15 mouse cellular contexts compared by ENCODE assay signal in genomic region chr7:143712023-143712422, GRCm38 (mm10). TPM values are rescaled to one million over a fixed set of nuclear protein-coding genes. Genes with fewer than 3 reads are reported as not detected.
DNase-seq lines count a peak whose midpoint lies in the region; ATAC-seq and TF ChIP-seq lines count a peak whose summit lies in the region.
"Had no signal": no experiment of that assay in that cellular context is flagged by ENCODE, and none has a peak within 500 bp of the region (broad histone marks: within the 10 kb centered on the region; RNA-seq: fewer than 3 reads in every experiment).

No protein-coding gene starts in this region.

- no peak overlapping the region for H3K9ac ChIP-seq in limb, embryonic 12.5 days (replicated peaks)
- H3K9ac ChIP-seq in intestine, embryonic 16.5 days (ENCODE audit: low read depth, low read length): no peak overlapping the region
- no peak overlapping the region for H3K9ac ChIP-seq in limb, embryonic 14.5 days (ENCODE audit: low read depth, low read length, severe bottlenecking)
- H3K9ac ChIP-seq: forebrain, embryonic 13.5 days had no signal

- intact Hi-C loops in heart, postnatal 36 days (cut with DNase I): no loop called here

- peaks cover 58% of the 10 kb centered on the region for H3K36me3 ChIP-seq in heart, embryonic 10.5 days
- H3K36me3 ChIP-seq in limb, embryonic 12.5 days: peaks cover 64% of the 10 kb centered on the region
- peaks cover 45% of the 10 kb centered on the region for H3K36me3 ChIP-seq in limb, embryonic 10.5 days
- H3K36me3 ChIP-seq in intestine, embryonic 16.5 days (ENCODE audit: control insufficient read depth, insufficient read depth, low read length): peaks cover 14% of the 10 kb centered on the region
- peaks cover 66% of the 10 kb centered on the region for H3K36me3 ChIP-seq in limb, embryonic 14.5 days (ENCODE audit: control insufficient read depth, insufficient read depth, low read length)

- H3K4me1 ChIP-seq in heart, embryonic 10.5 days: peaks cover 40% of the 10 kb centered on the region
- peaks cover 13% of the 10 kb centered on the region for H3K4me1 ChIP-seq in limb, embryonic 12.5 days (replicated peaks)
- H3K4me1 ChIP-seq in limb, embryonic 10.5 days: 0 out of 2 replicates have a peak, but pooled peaks cover 14% of the 10 kb centered on the region
- H3K4me1 ChIP-seq in intestine, embryonic 16.5 days (ENCODE audit: control insufficient read depth, insufficient read depth, low read length): peaks cover 10% of the 10 kb centered on the region; the same call in 1 of the 2 replicates
- peaks cover 9% of the 10 kb centered on the region for H3K4me1 ChIP-seq in limb, embryonic 14.5 days (ENCODE audit: control insufficient read depth, insufficient read depth, low read length)

- DNase-seq in heart, embryonic 10.5 days (ENCODE audit: low spot score): no peak
- no peak for DNase-seq in heart, postnatal 36 days
- no peak for DNase-seq in limb, embryonic 10.5 days (ENCODE audit: low spot score)
- peak; percentile 9 for DNase-seq in limb, embryonic 14.5 days (ENCODE audit: low spot score)
- no peak for DNase-seq in testis, postnatal 14 days (ENCODE audit: low spot score)
- no peak for DNase-seq in layer of hippocampus, adult 11-12 months (ENCODE audit: low spot score)
- DNase-seq: adrenal gland, postnatal 25 days; cerebellum, adult 11 months; right cerebral cortex, postnatal 25 days had no signal

- H3K9me3 ChIP-seq in heart, embryonic 10.5 days: no peaks in the 10 kb centered on the region
- H3K9me3 ChIP-seq in limb, embryonic 12.5 days: no peaks in the 10 kb centered on the region
- no peaks in the 10 kb centered on the region for H3K9me3 ChIP-seq in limb, embryonic 10.5 days (replicated peaks)
- H3K9me3 ChIP-seq in intestine, embryonic 16.5 days (ENCODE audit: control insufficient read depth, low read length): no peaks in the 10 kb centered on the region
- H3K9me3 ChIP-seq in limb, embryonic 14.5 days (ENCODE audit: control insufficient read depth, low read length): no peaks in the 10 kb centered on the region
- H3K9me3 ChIP-seq: forebrain, embryonic 13.5 days had no signal

- no peak overlapping the region for H3K4me2 ChIP-seq in limb, embryonic 12.5 days
- no peak overlapping the region for H3K4me2 ChIP-seq in intestine, embryonic 16.5 days (ENCODE audit: low read depth, low read length)
- H3K4me2 ChIP-seq in limb, embryonic 14.5 days (replicated peaks; ENCODE audit: low read depth, low read length, severe bottlenecking): no peak overlapping the region
- H3K4me2 ChIP-seq: forebrain, embryonic 13.5 days had no signal

- TF ChIP-seq POLR2A in limb, embryonic 14.5 days (IDR thresholded peaks at IDR 0.05; ENCODE audit: borderline replicate concordance, extremely low read depth, insufficient read depth, insufficient read length): no peak

- H3K27ac ChIP-seq in heart, embryonic 10.5 days: 0 out of 2 replicates have a peak overlapping the region, but pooled peaks have one; percentile 23
- H3K27ac ChIP-seq in limb, embryonic 12.5 days: 0 out of 2 replicates have a peak overlapping the region, but pooled peaks have one; percentile 13
- H3K27ac ChIP-seq in limb, embryonic 10.5 days: no peak overlapping the region; the same call in 1 of the 2 replicates
- H3K27ac ChIP-seq in intestine, embryonic 16.5 days (ENCODE audit: low read length): 0 out of 2 replicates have a peak overlapping the region, but pooled peaks have one; percentile 19
- no peak overlapping the region for H3K27ac ChIP-seq in limb, embryonic 14.5 days (replicated peaks; ENCODE audit: low read depth, low read length)
- H3K27ac ChIP-seq: forebrain, embryonic 13.5 days; macrophage had no signal

- ATAC-seq in limb, embryonic 12.5 days (ENCODE audit: insufficient number of reproducible peaks, insufficient read depth, low FRiP score, low TSS enrichment, low read depth): no peak
- ATAC-seq in intestine, embryonic 16.5 days: peak; percentile 52; the same call in 1 of the 2 replicates
- no peak for ATAC-seq in limb, embryonic 14.5 days (ENCODE audit: low FRiP score, low read depth)
- ATAC-seq: forebrain, embryonic 13.5 days had no signal

- H3K27me3 ChIP-seq in heart, embryonic 10.5 days (ENCODE audit: insufficient read depth, poor library complexity, severe bottlenecking): no peaks in the 10 kb centered on the region
- no peaks in the 10 kb centered on the region for H3K27me3 ChIP-seq in limb, embryonic 12.5 days
- no peaks in the 10 kb centered on the region for H3K27me3 ChIP-seq in limb, embryonic 10.5 days (ENCODE audit: low read depth, poor library complexity, severe bottlenecking)
- H3K27me3 ChIP-seq in intestine, embryonic 16.5 days (replicated peaks; ENCODE audit: control insufficient read depth, insufficient read depth, low read length): no peaks in the 10 kb centered on the region
- no peaks in the 10 kb centered on the region for H3K27me3 ChIP-seq in limb, embryonic 14.5 days (ENCODE audit: control insufficient read depth, insufficient read depth, low read length)
- H3K27me3 ChIP-seq: forebrain, embryonic 13.5 days had no signal

- no peak overlapping the region for H3K4me3 ChIP-seq in heart, embryonic 10.5 days
- H3K4me3 ChIP-seq in limb, embryonic 12.5 days (replicated peaks): no peak overlapping the region
- no peak overlapping the region for H3K4me3 ChIP-seq in limb, embryonic 10.5 days
- no peak overlapping the region for H3K4me3 ChIP-seq in intestine, embryonic 16.5 days (ENCODE audit: low read length)
- H3K4me3 ChIP-seq in limb, embryonic 14.5 days (replicated peaks; ENCODE audit: low read length): no peak overlapping the region
- H3K4me3 ChIP-seq: forebrain, embryonic 13.5 days had no signal

- WGBS in heart, embryonic 10.5 days: 75% methylated on average over 4 of the region's 4 CpGs
- WGBS in limb, embryonic 12.5 days: 69% methylated on average over 4 of the region's 4 CpGs
- WGBS in limb, embryonic 10.5 days: 89% methylated on average over 4 of the region's 4 CpGs
- WGBS in intestine, embryonic 16.5 days: 40% methylated on average over 4 of the region's 4 CpGs
- 45% methylated on average over 4 of the region's 4 CpGs for WGBS in limb, embryonic 14.5 days

RNA-seq across cellular contexts. Expression of gene Tnfrsf23, which starts 26.4 kb away (rescaled TPM):
- 1.2 TPM in 2 replicates for polyA plus RNA-seq in heart, embryonic 10.5 days (2016; fragmentation: Nextera tagmentation; extraction: Ambion mirVana)
- total RNA-seq in heart, postnatal 36 days (2021): 1 to 10 TPM; 1.4 to 2.0 TPM
- polyA plus RNA-seq in limb, embryonic 12.5 days (2016; fragmentation: Nextera tagmentation; extraction: Ambion mirVana): 0.59 and 0.64 TPM in 2 replicates
- polyA plus RNA-seq in limb, embryonic 10.5 days (2016; fragmentation: Nextera tagmentation; extraction: Ambion mirVana): 0.25 TPM in 1 of 2 replicates, not detected in the other
- 1.2 and 1.4 TPM in 2 replicates for polyA plus RNA-seq in intestine, embryonic 16.5 days (2015; fragmentation: Nextera tagmentation; extraction: Ambion mirVana)
- 5.5 TPM in 2 replicates for polyA plus RNA-seq in limb, embryonic 14.5 days (2012; rRNA removed)
- polyA plus RNA-seq in limb, embryonic 14.5 days (2014; fragmentation: Nextera tagmentation; extraction: Ambion mirVana): 2.8 and 3.2 TPM in 2 replicates

RNA-seq across cellular contexts. Expression of gene Osbpl5, which starts 44.8 kb away (rescaled TPM):
- polyA plus RNA-seq in heart, embryonic 10.5 days (2016; fragmentation: Nextera tagmentation; extraction: Ambion mirVana): 19.0 and 29.2 TPM in 2 replicates
- 10 to 100 TPM; 19.6 to 26.1 TPM for total RNA-seq in heart, postnatal 36 days (2021)
- polyA plus RNA-seq in limb, embryonic 12.5 days (2016; fragmentation: Nextera tagmentation; extraction: Ambion mirVana): 26.1 and 30.4 TPM in 2 replicates
- polyA plus RNA-seq in limb, embryonic 10.5 days (2016; fragmentation: Nextera tagmentation; extraction: Ambion mirVana): 12.3 and 19.9 TPM in 2 replicates
- 26.4 and 29.0 TPM in 2 replicates for polyA plus RNA-seq in intestine, embryonic 16.5 days (2015; fragmentation: Nextera tagmentation; extraction: Ambion mirVana)
- polyA plus RNA-seq in limb, embryonic 14.5 days (2012; rRNA removed): 60.4 and 70.7 TPM in 2 replicates
- polyA plus RNA-seq in limb, embryonic 14.5 days (2014; fragmentation: Nextera tagmentation; extraction: Ambion mirVana): 51.3 and 52.4 TPM in 2 replicates

RNA-seq across cellular contexts. Expression of gene Mrgprg, which starts 54.8 kb away (rescaled TPM):
- polyA plus RNA-seq in heart, embryonic 10.5 days (2016; fragmentation: Nextera tagmentation; extraction: Ambion mirVana): 0.15 TPM in 1 of 2 replicates, not detected in the other
- total RNA-seq in heart, postnatal 36 days (2021): not detected
- not detected in 2 replicates for polyA plus RNA-seq in limb, embryonic 12.5 days (2016; fragmentation: Nextera tagmentation; extraction: Ambion mirVana)
- not detected in 2 replicates for polyA plus RNA-seq in limb, embryonic 10.5 days (2016; fragmentation: Nextera tagmentation; extraction: Ambion mirVana)
- not detected in 2 replicates for polyA plus RNA-seq in intestine, embryonic 16.5 days (2015; fragmentation: Nextera tagmentation; extraction: Ambion mirVana)
- not detected in 2 replicates for polyA plus RNA-seq in limb, embryonic 14.5 days (2012; rRNA removed)
- not detected in 2 replicates for polyA plus RNA-seq in limb, embryonic 14.5 days (2014; fragmentation: Nextera tagmentation; extraction: Ambion mirVana)
- total RNA-seq: left cerebral cortex, postnatal 25 days had no signal
- polyA plus RNA-seq: forebrain, embryonic 13.5 days; large intestine, adult 2 months; macrophage had no signal

Comparison
In these comparisons a context has a peak if more than half of its experiments do, and no peak if none do; other contexts are left out.
1. H3K27ac ChIP-seq: peak in heart, embryonic 10.5 days (single experiment), limb, embryonic 12.5 days (single experiment) and intestine, embryonic 16.5 days (single experiment); none in limb, embryonic 10.5 days (single experiment) and limb, embryonic 14.5 days (single experiment).